Mouse (Mus musculus) liver, embryonic 14.5 days (tissue): Measurements from ENCODE around the gene Tmub2.

Experiments
- CTCF ChIP-seq: IDR thresholded peaks from 2 replicates; pipeline ENCODE4 v1.5.1; 2016; ENCODE audit warnings: antibody characterized with exemption, low read depth, control low read depth
- EP300 ChIP-seq: IDR thresholded peaks from 2 replicates; pipeline ENCODE4 v1.6.1; 2016; ENCODE audit warnings: antibody characterized with exemption, low read depth

DNA sequence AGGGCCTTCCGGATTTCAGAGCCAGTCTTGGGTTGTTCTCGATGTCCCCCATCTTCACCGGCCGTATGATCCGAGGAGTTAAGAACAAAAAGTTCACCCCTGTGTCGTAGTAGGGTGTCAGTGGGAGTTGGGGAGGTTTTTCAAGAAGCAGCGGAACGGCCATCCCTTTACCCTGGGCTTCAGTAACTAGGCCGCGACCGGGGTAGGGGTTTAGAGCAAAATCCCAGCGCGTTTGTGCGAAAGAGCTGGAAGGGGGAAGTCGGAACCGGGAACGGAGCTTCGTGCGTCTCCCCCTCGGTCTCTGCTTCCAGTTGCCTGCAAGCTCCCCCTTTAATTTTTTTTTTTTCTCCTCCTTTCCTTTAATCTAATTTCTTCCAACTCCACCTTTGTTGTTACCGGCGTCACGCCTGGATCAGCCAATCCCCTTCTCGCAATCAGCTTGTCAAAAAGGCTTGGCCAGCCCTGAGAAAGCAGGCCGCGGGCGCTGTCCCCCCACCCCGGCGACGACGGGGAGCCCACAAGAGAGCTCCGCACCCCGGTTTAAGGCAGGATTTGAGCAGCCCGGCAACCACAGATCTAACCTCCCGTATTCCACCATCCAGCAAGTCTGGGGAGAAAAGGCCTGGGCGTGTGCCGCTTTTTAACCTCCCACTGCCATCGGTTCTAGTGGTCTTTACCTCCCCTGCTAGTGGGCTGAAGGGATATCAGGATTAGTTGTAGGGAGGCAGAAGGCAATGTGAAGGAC, 35.4 kb downstream of the Tmub2 start:
- TF ChIP-seq CTCF (no peak), EP300 (no peak)
